Mouse (Mus musculus) stomach, postnatal 0 days (tissue): Measurements from ENCODE around the gene Fam129b.

Experiments used
- CTCF ChIP-seq: IDR thresholded peaks from 2 replicates; pipeline ENCODE4 v1.5.1; 2016; ENCODE audit warnings: antibody characterized with exemption, low read depth, mild to moderate bottlenecking, moderate library complexity
- EP300 ChIP-seq: optimal IDR thresholded peaks from 2 replicates; pipeline ENCODE3; 2016; ENCODE audit warnings: antibody characterized with exemption

DNA sequence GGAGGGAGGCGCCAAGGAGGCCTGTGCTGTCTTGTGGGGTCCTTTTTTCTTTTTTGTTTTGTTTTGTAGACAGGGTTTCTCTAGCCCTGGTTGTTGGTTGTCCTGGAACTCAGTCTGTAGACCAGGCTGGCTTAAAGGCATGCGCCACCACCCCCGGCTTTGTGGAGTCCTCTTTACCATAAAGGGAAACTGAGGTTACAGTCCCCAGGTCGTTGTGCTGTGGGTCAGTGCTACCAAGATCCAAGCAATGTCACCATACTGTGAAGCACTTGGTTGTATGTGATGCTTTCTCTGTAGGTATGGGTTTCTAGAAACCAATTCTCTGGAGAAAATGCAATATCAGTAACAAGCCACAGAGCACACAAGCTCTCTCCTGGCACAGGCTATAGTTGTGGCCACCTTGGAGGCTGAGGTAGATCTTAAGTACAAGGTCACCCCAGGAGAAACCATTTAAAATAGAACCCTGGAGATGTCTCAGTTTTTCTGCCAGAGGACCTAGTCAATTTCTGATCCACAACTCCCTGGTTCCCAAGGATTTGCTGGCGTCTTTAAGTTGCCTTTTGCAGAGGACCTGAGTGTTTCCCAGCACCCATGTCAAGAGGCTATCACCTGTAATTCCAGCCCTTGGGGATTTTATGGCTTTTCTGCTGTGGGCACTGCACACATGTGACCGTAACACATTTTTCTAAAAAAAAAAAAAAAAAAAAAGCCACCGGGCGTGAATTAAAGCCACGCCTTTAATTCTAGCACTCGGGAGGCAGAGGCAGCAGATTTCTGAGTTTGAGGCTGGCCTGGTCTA, 88.9 kb downstream of the Fam129b start:
- TF ChIP-seq CTCF (no peak), EP300 (no peak)
